11 mouse cellular contexts compared by ENCODE assay signal in the genomic region with DNA sequence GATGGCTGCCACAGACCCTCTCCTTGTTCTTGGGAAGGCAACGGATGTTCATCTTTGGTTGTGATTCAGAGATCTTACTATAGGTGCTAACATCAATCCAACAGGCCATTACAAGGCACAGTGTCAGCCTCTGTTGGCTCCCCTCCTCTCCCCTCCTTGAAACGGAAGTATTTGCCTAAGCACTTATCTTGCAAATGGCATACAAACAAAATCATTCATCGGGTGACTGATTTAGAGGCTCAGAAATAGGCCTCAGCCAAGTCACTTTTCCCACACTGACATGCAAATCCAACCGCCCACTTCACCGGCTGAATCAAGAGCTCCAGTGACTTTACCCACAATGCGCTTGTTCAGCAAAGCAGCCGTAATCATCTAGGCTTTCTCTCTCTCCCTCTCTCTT. TPM values are rescaled to one million over a fixed set of nuclear protein-coding genes. Genes with fewer than 3 reads are reported as not detected.
A peak's percentile ranks its signal among the peaks of the same experiment; 100 is the strongest.
DNase-seq lines count a peak whose midpoint lies in the region; ATAC-seq and TF ChIP-seq lines count a peak whose summit lies in the region.
"Had no signal": no experiment of that assay in that cellular context is flagged by ENCODE, and none has a peak within 500 bp of the region (broad histone marks: within the 10 kb centered on the region; RNA-seq: fewer than 3 reads in every experiment).

No protein-coding gene starts in this region.

- no peaks in the 10 kb centered on the region for H3K27me3 ChIP-seq in hindbrain, postnatal 0 days (ENCODE audit: insufficient read depth, low read length)
- no peaks in the 10 kb centered on the region for H3K27me3 ChIP-seq in hindbrain, embryonic 14.5 days (ENCODE audit: control insufficient read depth, insufficient read depth, low read length)
- H3K27me3 ChIP-seq: embryonic facial prominence, embryonic 15.5 days; heart, embryonic 15.5 days had no signal

- 35% methylated on average over 7 of the region's 7 CpGs for WGBS in hindbrain, postnatal 0 days
- WGBS in hindbrain, embryonic 14.5 days, result 33% methylated on average over 7 of the region's 7 CpGs

- H3K4me3 ChIP-seq in hindbrain, postnatal 0 days (ENCODE audit: low read length), result no peak overlapping the region
- no peak overlapping the region for H3K4me3 ChIP-seq in hindbrain, embryonic 14.5 days (replicated peaks; ENCODE audit: low read length)
- H3K4me3 ChIP-seq: embryonic facial prominence, embryonic 15.5 days; heart, embryonic 15.5 days had no signal

- H3K27ac ChIP-seq in hindbrain, postnatal 0 days, result no peak overlapping the region
- no peak overlapping the region for H3K27ac ChIP-seq in hindbrain, embryonic 14.5 days
- H3K27ac ChIP-seq: embryonic facial prominence, embryonic 15.5 days; heart, embryonic 15.5 days had no signal

- DNase-seq in hindbrain, postnatal 0 days (ENCODE audit: low spot score), result peak; percentile 33
- DNase-seq in hindbrain, embryonic 14.5 days (ENCODE audit: low spot score), result no peak
- DNase-seq in frontal cortex, postnatal 36 days (ENCODE audit: low spot score in 2 of 2), result peak; percentile 71 to 85
- peak; percentile 66 for DNase-seq in lung, postnatal 25 days (ENCODE audit: low spot score)
- no peak for DNase-seq in heart, adult 18-20 months
- no peak for DNase-seq in liver
- no peak for DNase-seq in heart, adult 9 months (ENCODE audit: low spot score in 2 of 2)
- DNase-seq: liver, postnatal 0 days had no signal

- H3K36me3 ChIP-seq in hindbrain, postnatal 0 days (ENCODE audit: insufficient read depth, low read length), result no peaks in the 10 kb centered on the region
- H3K36me3 ChIP-seq in hindbrain, embryonic 14.5 days (replicated peaks; ENCODE audit: control insufficient read depth, insufficient read depth), result no peaks in the 10 kb centered on the region
- H3K36me3 ChIP-seq: embryonic facial prominence, embryonic 15.5 days; heart, embryonic 15.5 days had no signal

- no peak overlapping the region for H3K9ac ChIP-seq in hindbrain, postnatal 0 days (replicated peaks; ENCODE audit: low read length)
- no peak overlapping the region for H3K9ac ChIP-seq in hindbrain, embryonic 14.5 days
- H3K9ac ChIP-seq: embryonic facial prominence, embryonic 15.5 days; heart, embryonic 15.5 days; liver, postnatal 0 days had no signal

- no peak overlapping the region for H3K4me2 ChIP-seq in hindbrain, postnatal 0 days (ENCODE audit: low read depth, low read length)
- no peak overlapping the region for H3K4me2 ChIP-seq in hindbrain, embryonic 14.5 days (replicated peaks)
- H3K4me2 ChIP-seq: embryonic facial prominence, embryonic 15.5 days; heart, embryonic 15.5 days had no signal

- no peak for TF ChIP-seq CTCF in hindbrain, postnatal 0 days (IDR thresholded peaks at IDR 0.05; ENCODE audit: low read depth)

- no peaks in the 10 kb centered on the region for H3K9me3 ChIP-seq in hindbrain, postnatal 0 days (ENCODE audit: low read length)
- H3K9me3 ChIP-seq in hindbrain, embryonic 14.5 days (ENCODE audit: control insufficient read depth, low read length), result no peaks in the 10 kb centered on the region
- H3K9me3 ChIP-seq: embryonic facial prominence, embryonic 15.5 days; heart, embryonic 15.5 days had no signal

- no peaks in the 10 kb centered on the region for H3K4me1 ChIP-seq in hindbrain, postnatal 0 days (ENCODE audit: insufficient read depth, low read length)
- H3K4me1 ChIP-seq in hindbrain, embryonic 14.5 days (replicated peaks; ENCODE audit: control insufficient read depth, insufficient read depth, low read length), result 0 out of 2 replicates have a peak, but pooled peaks cover 9% of the 10 kb centered on the region
- H3K4me1 ChIP-seq: embryonic facial prominence, embryonic 15.5 days had no signal

- no peak for ATAC-seq in hindbrain, postnatal 0 days
- no peak for ATAC-seq in hindbrain, embryonic 14.5 days (ENCODE audit: low FRiP score)
- ATAC-seq in CD4-positive, CD25-positive, alpha-beta regulatory T cell, adult 4 months, result peak; percentile 8
- ATAC-seq: liver, postnatal 0 days had no signal

RNA-seq across cellular contexts. Expression of a gene that starts 16.7 kb away (rescaled TPM):
- total RNA-seq in hindbrain, postnatal 0 days (2014; rRNA removed), result 13.3 and 15.4 TPM in 2 replicates
- 13.2 and 13.9 TPM in 2 replicates for polyA plus RNA-seq in hindbrain, postnatal 0 days (2015; fragmentation: Nextera tagmentation; extraction: Ambion mirVana)
- polyA plus RNA-seq in hindbrain, embryonic 14.5 days (2014; fragmentation: Nextera tagmentation; extraction: Ambion mirVana), result 7.6 and 8.0 TPM in 2 replicates
- polyA plus RNA-seq in CD4-positive, CD25-positive, alpha-beta regulatory T cell, adult 4 months (2017; shearing (Covaris generic)), result 1 to 10 TPM; 3.1 to 3.2 TPM
- 1 to 10 TPM; 2.4 to 2.9 TPM for total RNA-seq in heart, adult 18-20 months (2021)

RNA-seq across cellular contexts. Expression of a gene that starts 28.9 kb away (rescaled TPM):
- total RNA-seq in hindbrain, postnatal 0 days (2014; rRNA removed), result 148 and 151 TPM in 2 replicates
- 346 and 347 TPM in 2 replicates for polyA plus RNA-seq in hindbrain, postnatal 0 days (2015; fragmentation: Nextera tagmentation; extraction: Ambion mirVana)
- polyA plus RNA-seq in hindbrain, embryonic 14.5 days (2014; fragmentation: Nextera tagmentation; extraction: Ambion mirVana), result 361 and 419 TPM in 2 replicates
- polyA plus RNA-seq in CD4-positive, CD25-positive, alpha-beta regulatory T cell, adult 4 months (2017; shearing (Covaris generic)), result 1,000 to 10,000 TPM in 1 of 2 experiments, 100 to 1,000 TPM in 1; 776 to 1,168 TPM
- 100 to 1,000 TPM; 135 to 146 TPM for total RNA-seq in heart, adult 18-20 months (2021)

Comparison
In these comparisons a context has a peak if more than half of its experiments do, and no peak if none do; other contexts are left out.
1. DNase-seq: peak in hindbrain, postnatal 0 days (single experiment), frontal cortex, postnatal 36 days (2 of 2) and lung, postnatal 25 days (single experiment); none in hindbrain, embryonic 14.5 days (single experiment), heart, adult 18-20 months (0 of 2), liver (single experiment) and heart, adult 9 months (0 of 2).